Mouse (Mus musculus): ENCODE measurements around the gene Lgi4.

DNA sequence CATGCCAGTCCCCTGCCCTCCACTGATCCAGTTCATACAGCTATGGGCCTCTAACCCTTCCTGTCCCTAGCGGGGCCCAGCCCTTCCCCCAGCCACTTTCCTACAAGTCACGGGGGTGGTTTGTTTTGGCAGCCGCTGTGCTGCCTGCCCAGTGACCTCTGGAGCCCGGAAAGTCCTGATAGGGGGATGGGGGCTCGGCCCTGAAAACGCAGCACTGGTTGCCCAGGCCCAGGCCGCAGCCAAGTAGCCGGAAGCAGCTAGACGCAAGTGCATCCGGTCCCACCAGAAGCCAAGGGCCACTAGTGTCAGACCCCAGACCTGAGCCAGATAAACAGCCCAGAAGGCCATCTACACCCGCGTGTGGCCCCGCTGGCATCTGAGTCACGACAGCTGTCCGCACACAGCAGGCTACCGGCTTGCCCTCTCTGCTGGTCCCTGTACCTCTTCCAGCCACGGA is 56.5 kb downstream of the Lgi4 start:
- TF ChIP-seq CTCF (IDR thresholded peaks at IDR 0.05; ENCODE audit: extremely low read depth, insufficient read depth, low read length) (no peak), POLR2A (IDR thresholded peaks at IDR 0.05; ENCODE audit: extremely low read depth, insufficient read depth, low read length) (no peak)
